Mouse (Mus musculus) forebrain, embryonic 13.5 days (tissue): ENCODE measurements around the gene 6030458C11Rik. TPM values are rescaled to one million over a fixed set of nuclear protein-coding genes. Genes with fewer than 3 reads are reported as not detected.

Experiments used
- ATAC-seq: fragments of 200-750 bp; cut with Nextera tagmentation; 2 replicates; pipeline ENCODE4 v1.8.0; 2017
- H3K27ac ChIP-seq: fragments of 300-500 bp; sonication (generic); 2 replicates; pipeline ENCODE4 v1.5.1; 2015; ENCODE audit warnings: inconsistent platforms, mild to moderate bottlenecking, moderate library complexity
- H3K27me3 ChIP-seq: fragments of 300-500 bp; sonication (generic); 2 replicates; pipeline ENCODE4 v1.6.1; 2015; ENCODE audit warnings: mild to moderate bottlenecking, inconsistent platforms
- H3K36me3 ChIP-seq: fragments of 300-500 bp; sonication (generic); 2 replicates; pipeline ENCODE4 v1.6.1; 2015; ENCODE audit warnings: mild to moderate bottlenecking, inconsistent platforms; ENCODE audit not compliant: poor library complexity, severe bottlenecking
- H3K4me1 ChIP-seq: fragments of 300-500 bp; sonication (generic); 2 replicates; pipeline ENCODE4 v1.6.1; 2015; ENCODE audit warnings: inconsistent platforms
- H3K4me2 ChIP-seq: fragments of 300-500 bp; sonication (generic); 2 replicates; pipeline ENCODE4 v1.6.1; 2015; ENCODE audit warnings: inconsistent platforms, mild to moderate bottlenecking, moderate library complexity
- H3K4me3 ChIP-seq: fragments of 300-500 bp; sonication (generic); 2 replicates; pipeline ENCODE4 v1.5.1; 2015; ENCODE audit warnings: mild to moderate bottlenecking, inconsistent platforms
- H3K9ac ChIP-seq: fragments of 300-500 bp; sonication (generic); 2 replicates; pipeline ENCODE4 v1.6.1; 2015; ENCODE audit warnings: mild to moderate bottlenecking, inconsistent platforms
- H3K9me3 ChIP-seq: fragments of 300-500 bp; sonication (generic); replicated peaks from 2 replicates; pipeline ENCODE4 v1.6.1; 2016; ENCODE audit warnings: inconsistent platforms
- WGBS: fragments of 180-500 bp; shearing (Covaris S2); methylation state at CpG from one replicate; pipeline ENCODE4 v1.1.7; 2015; 5-methylcytosine and 5-hydroxymethylcytosine counted together
- polyA plus RNA-seq: library from polyadenylated mRNA; unstranded; fragments of >200 nt; fragmentation: Nextera tagmentation; extraction: Ambion mirVana; gene quantifications from 2 replicates; pipeline ENCODE4 v1.2.1, GENCODE M21; 2015

The 6030458C11Rik gene
- polyA plus RNA-seq, 1 experiment from 2014 or later, result 36.8 TPM

GRCm38 (mm10) chr15:12842833-12843232 lies 18.4 kb upstream of the 6030458C11Rik start:
- H3K4me1 ChIP-seq, result no peaks in the 10 kb centered on the region
- WGBS, result 83% methylated on average over 7 of the region's 7 CpGs
- no peaks in the 10 kb centered on the region for H3K27me3 ChIP-seq
- H3K4me2 ChIP-seq, result no peak overlapping the region
- ATAC-seq, result no peak
- H3K9me3 ChIP-seq, result no peaks in the 10 kb centered on the region
- no peak overlapping the region for H3K9ac ChIP-seq
- H3K4me3 ChIP-seq, result no peak overlapping the region
- no peak overlapping the region for H3K27ac ChIP-seq
- peaks cover 92% of the 10 kb centered on the region for H3K36me3 ChIP-seq

DNA sequence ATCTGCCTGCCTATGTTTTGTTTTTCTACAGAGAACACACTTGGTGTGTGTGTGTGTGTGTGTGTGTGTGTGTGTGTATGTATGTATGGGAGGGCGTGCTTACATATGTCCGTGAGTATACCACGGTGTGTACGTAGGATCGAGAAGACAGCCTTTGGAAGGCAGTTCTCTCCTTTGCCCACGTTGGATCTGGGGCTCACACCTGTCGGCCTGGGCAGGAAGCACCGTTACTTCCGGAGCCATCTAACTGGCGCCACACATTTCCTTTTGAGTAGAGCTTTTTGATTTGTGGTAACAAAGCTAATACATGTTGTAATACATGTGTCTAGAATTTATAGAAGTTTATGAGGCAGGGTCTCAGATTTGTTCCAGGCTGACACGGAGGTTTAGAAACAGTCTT lies 16.3 kb upstream of the 6030458C11Rik start:
- H3K4me2 ChIP-seq, result no peak overlapping the region
- no peak overlapping the region for H3K27ac ChIP-seq
- no peak overlapping the region for H3K9ac ChIP-seq
- H3K9me3 ChIP-seq, result no peaks in the 10 kb centered on the region
- no peak for ATAC-seq
- H3K4me3 ChIP-seq, result no peak overlapping the region
- WGBS, result 96% methylated on average over 11 of the region's 11 CpGs
- H3K36me3 ChIP-seq, result peaks cover 91% of the 10 kb centered on the region
- H3K4me1 ChIP-seq, result no peaks in the 10 kb centered on the region
- H3K27me3 ChIP-seq, result no peaks in the 10 kb centered on the region

- Histone ChIP-seq H3K27me3 (no peaks in the 10 kb centered on the region), H3K4me3 (no peak overlapping the region), H3K9me3 (no peaks in the 10 kb centered on the region), H3K27ac (no peak overlapping the region), H3K36me3 (peaks cover 81% of the 10 kb centered on the region), H3K9ac (no peak overlapping the region), H3K4me1 (no peaks in the 10 kb centered on the region), H3K4me2 (no peak overlapping the region)
- 95% methylated on average over 24 of the region's 24 CpGs for WGBS
- 0 out of 2 replicates have a peak, but pooled peaks have one; percentile 24 for ATAC-seq
Observed at GRCm38 (mm10) chr15:12834231-12834630, 9.8 kb upstream of the 6030458C11Rik start.

GRCm38 (mm10) chr15:12833385-12833784 lies 8.9 kb upstream of the 6030458C11Rik start:
- H3K27ac ChIP-seq, result no peak overlapping the region
- H3K27me3 ChIP-seq, result no peaks in the 10 kb centered on the region
- peaks cover 85% of the 10 kb centered on the region for H3K36me3 ChIP-seq
- no peaks in the 10 kb centered on the region for H3K9me3 ChIP-seq
- ATAC-seq, result no peak
- no peaks in the 10 kb centered on the region for H3K4me1 ChIP-seq
- 98% methylated on average over 31 of the region's 31 CpGs for WGBS
- H3K4me2 ChIP-seq, result no peak overlapping the region
- no peak overlapping the region for H3K9ac ChIP-seq
- H3K4me3 ChIP-seq, result no peak overlapping the region

GRCm38 (mm10) chr15:12832599-12832998 lies 8.2 kb upstream of the 6030458C11Rik start:
- no peak for ATAC-seq
- Histone ChIP-seq H3K9me3 (no peaks in the 10 kb centered on the region), H3K36me3 (peaks cover 85% of the 10 kb centered on the region), H3K27ac (no peak overlapping the region), H3K27me3 (no peaks in the 10 kb centered on the region), H3K4me1 (no peaks in the 10 kb centered on the region), H3K4me3 (no peak overlapping the region), H3K4me2 (no peak overlapping the region), H3K9ac (no peak overlapping the region)
- WGBS, result 97% methylated on average over 4 of the region's 4 CpGs

DNA sequence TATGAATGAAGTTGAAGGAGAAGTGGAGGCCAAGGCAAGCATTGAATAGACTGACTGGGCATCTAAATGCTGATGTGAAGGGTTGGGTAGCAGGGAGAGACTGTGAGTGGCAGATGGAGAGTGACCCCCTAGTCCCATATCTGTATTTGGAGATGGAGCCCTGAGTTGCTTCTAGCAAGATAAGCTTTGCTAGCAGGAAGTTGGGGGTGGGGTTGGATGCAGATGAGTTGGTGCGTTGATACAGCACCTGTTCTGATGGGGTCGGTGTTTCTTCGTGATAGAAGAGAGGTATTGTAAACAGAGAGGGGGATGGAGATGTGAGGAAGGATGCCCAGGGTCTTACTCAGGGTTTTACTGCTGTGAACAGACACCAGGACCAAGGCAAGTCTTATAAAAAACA lies 5.4 kb upstream of the 6030458C11Rik start:
- Histone ChIP-seq H3K4me3 (no peak overlapping the region), H3K27ac (no peak overlapping the region), H3K9ac (no peak overlapping the region), H3K4me2 (no peak overlapping the region), H3K9me3 (no peaks in the 10 kb centered on the region), H3K4me1 (peaks cover 15% of the 10 kb centered on the region), H3K27me3 (no peaks in the 10 kb centered on the region), H3K36me3 (peaks cover 77% of the 10 kb centered on the region)
- ATAC-seq, result no peak
- WGBS, result 100% methylated on average over 3 of the region's 3 CpGs

GRCm38 (mm10) chr15:12825408-12825807 lies 959 bp upstream of the 6030458C11Rik start:
- H3K27ac ChIP-seq, result no peak overlapping the region
- peaks cover 26% of the 10 kb centered on the region for H3K4me1 ChIP-seq
- no peak for ATAC-seq
- H3K4me3 ChIP-seq, result peak overlapping the region; percentile 88
- H3K27me3 ChIP-seq, result no peaks in the 10 kb centered on the region
- no peaks in the 10 kb centered on the region for H3K9me3 ChIP-seq
- H3K4me2 ChIP-seq, result peak overlapping the region; percentile 73
- peaks cover 55% of the 10 kb centered on the region for H3K36me3 ChIP-seq
- 54% methylated on average over 12 of the region's 12 CpGs for WGBS
- H3K9ac ChIP-seq, result peak overlapping the region; percentile 90

DNA sequence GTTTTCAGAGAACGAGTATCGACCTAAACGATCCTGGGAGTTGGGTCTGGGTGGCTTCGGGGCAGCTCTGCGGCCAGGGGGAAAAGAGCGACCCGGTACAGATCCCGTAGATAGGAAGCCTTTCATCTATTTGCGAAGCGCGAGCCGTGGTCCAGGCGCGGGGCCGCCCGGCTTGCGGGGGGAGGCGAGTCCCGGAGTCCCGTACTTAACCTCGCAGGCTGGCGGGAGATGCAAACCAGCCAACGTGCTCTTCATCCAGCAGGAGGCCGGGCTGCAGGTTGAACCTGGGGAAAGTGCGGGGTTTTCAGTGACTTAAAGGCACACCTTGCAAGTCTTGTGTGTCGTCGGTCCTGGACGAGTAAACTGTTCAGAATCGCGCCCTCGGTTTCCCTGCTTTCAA lies 516 bp upstream of the 6030458C11Rik start:
- Histone ChIP-seq H3K4me1 (peaks cover 26% of the 10 kb centered on the region), H3K27me3 (no peaks in the 10 kb centered on the region), H3K4me3 (peak overlapping the region; percentile 88), H3K4me2 (peak overlapping the region; percentile 73), H3K27ac (peak overlapping the region; percentile 61), H3K9ac (peak overlapping the region; percentile 90), H3K36me3 (peaks cover 53% of the 10 kb centered on the region), H3K9me3 (no peaks in the 10 kb centered on the region)
- ATAC-seq, result no peak
- WGBS, result under 1% methylated on average over 31 of the region's 31 CpGs

DNA sequence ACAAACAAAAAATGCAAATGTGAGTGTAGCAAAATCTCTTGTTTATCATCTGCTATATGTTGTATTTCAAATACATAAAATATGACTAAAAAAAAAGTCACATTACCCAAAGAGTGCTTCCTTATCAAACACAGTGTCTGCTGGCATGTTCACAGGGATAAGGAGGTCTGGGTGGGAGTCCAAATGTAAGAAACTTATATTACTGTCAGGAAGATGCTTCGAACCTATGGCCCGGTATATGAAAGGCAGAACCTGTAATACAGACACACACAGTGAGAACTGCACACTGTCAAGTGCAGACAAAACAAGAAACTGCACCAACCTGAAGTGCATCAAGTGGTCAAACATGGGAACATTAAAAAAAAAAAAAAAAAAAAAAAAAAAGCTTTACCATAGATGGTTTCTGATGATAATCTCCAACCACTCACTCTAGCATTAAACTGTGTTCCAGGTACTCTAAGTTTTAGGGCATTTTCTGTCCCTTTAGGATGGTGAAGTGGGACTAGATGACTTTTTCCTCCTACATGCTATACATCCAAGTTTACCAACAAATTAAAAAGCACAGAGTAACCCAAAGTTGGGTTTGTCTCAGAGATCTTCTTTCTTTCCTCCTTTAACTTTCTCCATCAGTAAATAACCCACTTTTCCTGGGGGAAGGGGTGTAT lies 862 bp downstream of the 6030458C11Rik start:
- Histone ChIP-seq H3K27ac (no peak overlapping the region), H3K9me3 (no peaks in the 10 kb centered on the region), H3K4me1 (peaks cover 26% of the 10 kb centered on the region), H3K9ac (peak overlapping the region; percentile 86), H3K27me3 (no peaks in the 10 kb centered on the region), H3K4me3 (peak overlapping the region; percentile 88), H3K36me3 (peaks cover 53% of the 10 kb centered on the region), H3K4me2 (peak overlapping the region; percentile 66)
- WGBS, result 92% methylated on average over 2 of the region's 2 CpGs
- no peak for ATAC-seq

DNA sequence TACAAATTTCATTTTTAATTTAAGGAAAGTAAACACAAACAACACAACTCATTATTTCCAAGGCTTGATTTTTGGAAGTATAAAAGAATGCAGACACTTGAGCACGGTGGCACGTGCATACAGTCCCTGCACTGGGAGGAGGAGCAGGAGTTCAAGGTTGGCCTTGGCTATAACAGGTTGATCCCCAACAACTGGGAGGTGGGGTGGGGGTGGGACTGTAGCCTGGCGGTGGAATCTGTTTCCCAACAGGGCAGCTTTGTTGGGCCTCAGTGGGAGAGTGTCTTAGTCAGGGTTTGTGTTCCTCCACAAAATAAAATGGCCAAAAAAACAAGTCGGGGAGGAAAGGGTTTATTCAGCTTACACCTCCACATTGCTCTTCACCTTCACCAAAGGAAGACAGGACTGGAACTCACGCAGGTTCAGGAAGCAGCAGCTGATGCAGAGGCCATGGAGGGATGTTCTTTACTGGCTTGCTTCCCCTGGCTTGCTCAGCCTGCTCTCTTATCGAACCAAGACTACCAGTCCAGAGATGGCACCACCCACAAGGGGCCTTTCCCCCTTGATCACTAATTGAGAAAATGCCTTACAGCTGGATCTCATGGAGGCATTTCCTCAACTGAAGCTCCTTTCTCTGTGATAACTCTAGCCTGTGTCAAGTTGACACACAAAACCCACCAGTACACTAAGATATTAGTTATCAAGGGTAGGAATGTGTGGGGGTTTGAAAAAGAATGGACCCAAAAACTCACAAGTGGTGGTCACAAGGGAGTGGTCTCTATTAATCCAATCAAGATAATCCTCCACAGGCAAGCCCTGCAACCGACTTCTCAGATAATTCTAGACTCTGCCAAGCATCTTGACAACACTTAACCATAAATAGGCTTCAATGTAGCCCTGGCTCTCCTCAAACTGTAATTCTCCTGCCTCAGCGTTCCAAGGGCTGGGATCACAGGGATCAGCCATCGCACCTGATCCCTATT lies 1.7 kb downstream of the 6030458C11Rik start:
- no peak overlapping the region for H3K9ac ChIP-seq
- no peak overlapping the region; the same call in 1 of the 2 replicates for H3K4me2 ChIP-seq
- peaks cover 26% of the 10 kb centered on the region for H3K4me1 ChIP-seq
- no peaks in the 10 kb centered on the region for H3K27me3 ChIP-seq
- no peak overlapping the region for H3K27ac ChIP-seq
- no peaks in the 10 kb centered on the region for H3K9me3 ChIP-seq
- H3K4me3 ChIP-seq, result no peak overlapping the region
- WGBS, result 77% methylated on average over 9 of the region's 9 CpGs
- H3K36me3 ChIP-seq, result peaks cover 53% of the 10 kb centered on the region
- ATAC-seq, result no peak

DNA sequence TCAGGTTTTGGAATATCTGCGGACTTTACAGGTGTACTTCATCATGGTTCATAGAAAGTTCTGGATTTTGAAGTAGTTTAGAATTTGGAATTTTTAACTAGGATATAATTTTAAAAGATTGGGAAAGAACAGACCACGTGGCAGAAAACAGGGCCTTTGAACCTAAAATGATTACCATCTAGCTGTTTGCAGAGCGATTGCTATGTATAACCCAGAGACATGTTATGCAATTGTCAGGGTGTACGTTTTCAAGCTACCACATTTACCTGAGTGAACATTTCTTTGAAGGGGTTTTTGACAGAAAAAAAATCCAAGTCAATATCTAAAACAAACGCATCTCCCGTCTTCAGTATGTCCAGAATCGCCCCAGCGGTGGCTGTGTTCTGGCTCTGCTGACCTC lies 6.9 kb downstream of the 6030458C11Rik start:
- Histone ChIP-seq H3K4me3 (no peak overlapping the region), H3K4me1 (no peaks in the 10 kb centered on the region), H3K9me3 (no peaks in the 10 kb centered on the region), H3K4me2 (no peak overlapping the region), H3K27ac (no peak overlapping the region), H3K9ac (no peak overlapping the region), H3K27me3 (no peaks in the 10 kb centered on the region), H3K36me3 (peaks cover 84% of the 10 kb centered on the region)
- ATAC-seq, result no peak
- WGBS, result 96% methylated on average over 8 of the region's 8 CpGs

- Histone ChIP-seq H3K4me3 (no peak overlapping the region), H3K9ac (no peak overlapping the region), H3K27ac (no peak overlapping the region), H3K27me3 (no peaks in the 10 kb centered on the region), H3K4me1 (no peaks in the 10 kb centered on the region), H3K36me3 (peaks cover 97% of the 10 kb centered on the region), H3K4me2 (no peak overlapping the region), H3K9me3 (no peaks in the 10 kb centered on the region)
- WGBS, result 97% methylated on average over 11 of the region's 11 CpGs
- no peak for ATAC-seq
Observed at GRCm38 (mm10) chr15:12812646-12813045, 11.8 kb downstream of the 6030458C11Rik start.
